Mouse (Mus musculus): ENCODE results near the gene Tlx2. TPM values are rescaled to one million over a fixed set of nuclear protein-coding genes. Genes with fewer than 3 reads are reported as not detected.

The Tlx2 gene
- polyA plus RNA-seq, 1 experiment from 2014 or later, result 0.37 TPM

- peaks cover 31% of the 10 kb centered on the region for H3K4me1 ChIP-seq (replicated peaks)
- peak within 1 kb of the TSS; percentile 84 for H3K9ac ChIP-seq
- H3K27ac ChIP-seq, result peak within 1 kb of the TSS; percentile 86
- H3K36me3 ChIP-seq, result peaks cover 14% of the 10 kb centered on the region; the same call in 1 of the 2 replicates
- under 1% methylated on average over 76 of the region's 76 CpGs for WGBS
- no peaks in the 10 kb centered on the region for H3K9me3 ChIP-seq (replicated peaks)
- H3K4me2 ChIP-seq, result peak within 1 kb of the TSS; percentile 84
- H3K27me3 ChIP-seq, result no peaks in the 10 kb centered on the region
- ATAC-seq (replicated peaks; ENCODE audit: insufficient number of reproducible peaks, insufficient read depth, low FRiP score, low read depth), result peak; percentile 73; the same call in 1 of the 2 replicates
- H3K4me3 ChIP-seq, result peak within 1 kb of the TSS; percentile 83
Observed at GRCm38 (mm10) chr6:83108762-83109668, 38.9 kb upstream of the Tlx2 start, which contains the start of gene Mrpl53. TSS of gene Mrpl53 (plus strand) at chr6:83109040.

DNA sequence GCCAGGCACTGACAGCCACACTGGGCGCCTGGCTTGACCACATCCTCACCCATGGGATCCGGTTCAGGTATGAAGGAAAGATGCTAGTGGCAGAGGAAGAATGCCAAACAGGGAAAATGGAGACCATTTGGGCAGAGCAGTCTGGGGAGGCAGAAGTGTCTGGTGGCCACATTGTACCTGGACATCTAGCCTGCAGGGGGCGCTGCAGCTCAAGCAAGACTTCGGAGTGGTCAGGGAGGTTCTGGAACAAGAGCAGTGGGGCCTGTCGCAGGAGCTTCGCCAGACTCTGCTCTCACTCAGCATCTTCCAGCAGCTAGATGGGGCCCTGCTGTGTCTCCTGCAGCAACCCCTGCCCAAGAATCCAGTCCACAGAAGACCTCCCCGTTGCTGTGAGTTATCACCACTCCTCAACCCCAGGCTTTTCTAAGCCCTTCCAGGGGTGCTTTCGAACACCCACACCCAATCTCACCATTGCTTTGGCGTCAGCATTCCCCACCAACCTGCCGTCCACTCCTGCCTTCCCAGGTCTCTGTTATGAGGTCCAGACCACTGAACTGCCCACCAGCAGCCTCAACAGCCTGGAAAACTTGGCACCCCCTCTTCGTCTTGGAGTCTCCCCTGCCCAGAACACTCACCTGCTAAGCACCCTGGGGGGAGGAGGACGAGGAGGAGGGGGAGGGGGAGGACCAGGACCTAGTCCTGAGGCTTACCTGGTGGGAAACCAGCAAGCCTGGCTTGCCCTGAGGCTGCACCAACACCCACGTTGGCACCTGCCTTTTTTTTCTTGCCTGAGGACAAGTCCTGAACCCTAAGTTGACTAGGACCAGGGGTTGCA lies 37.7 kb upstream of the Tlx2 start:
- Histone ChIP-seq H3K27me3 (no peaks in the 10 kb centered on the region), H3K4me3 (peak overlapping the region; percentile 83), H3K9ac (peak overlapping the region; percentile 84), H3K36me3 (peaks cover 14% of the 10 kb centered on the region; the same call in 1 of the 2 replicates), H3K4me1 (replicated peaks) (peaks cover 39% of the 10 kb centered on the region), H3K9me3 (replicated peaks) (no peaks in the 10 kb centered on the region), H3K27ac (no peak overlapping the region), H3K4me2 (peak overlapping the region; percentile 84)
- ATAC-seq (replicated peaks; ENCODE audit: insufficient number of reproducible peaks, insufficient read depth, low FRiP score, low read depth), result peak; percentile 51; the same call in 1 of the 2 replicates
- WGBS, result 38% methylated on average over 13 of the region's 13 CpGs

- H3K36me3 ChIP-seq, result peaks cover 11% of the 10 kb centered on the region; the same call in 1 of the 2 replicates
Observed at GRCm38 (mm10) chr6:83104158-83104557, 34.1 kb upstream of the Tlx2 start.

GRCm38 (mm10) chr6:83103130-83103650 lies 33.1 kb upstream of the Tlx2 start:
- Histone ChIP-seq H3K9me3 (replicated peaks) (no peaks in the 10 kb centered on the region), H3K27ac (no peak overlapping the region), H3K4me2 (peak overlapping the region; percentile 96; the same call in 1 of the 2 replicates), H3K4me3 (peak overlapping the region; percentile 84; the same call in 1 of the 2 replicates), H3K27me3 (peaks cover 11% of the 10 kb centered on the region; the same call in 1 of the 2 replicates), H3K36me3 (peaks cover 11% of the 10 kb centered on the region; the same call in 1 of the 2 replicates), H3K4me1 (replicated peaks) (peaks cover 22% of the 10 kb centered on the region), H3K9ac (no peak overlapping the region; the same call in 1 of the 2 replicates)
- no peak for ATAC-seq (replicated peaks; ENCODE audit: insufficient number of reproducible peaks, insufficient read depth, low FRiP score, low read depth)
- WGBS, result 54% methylated on average over 11 of the region's 11 CpGs

More at GRCm38 (mm10) chr6:83104158-83104557, 34.1 kb upstream of the Tlx2 start:
- ATAC-seq (replicated peaks; ENCODE audit: insufficient number of reproducible peaks, insufficient read depth, low FRiP score, low read depth), result no peak
- Histone ChIP-seq H3K9me3 (replicated peaks) (no peaks in the 10 kb centered on the region), H3K4me2 (no peak overlapping the region), H3K27me3 (peaks cover 7% of the 10 kb centered on the region; the same call in 1 of the 2 replicates), H3K4me3 (no peak overlapping the region), H3K4me1 (replicated peaks) (peaks cover 27% of the 10 kb centered on the region), H3K27ac (no peak overlapping the region), H3K9ac (no peak overlapping the region)
- WGBS, result 81% methylated on average over 4 of the region's 4 CpGs

- Histone ChIP-seq H3K9me3 (replicated peaks) (no peaks in the 10 kb centered on the region), H3K27ac (peak overlapping the region; percentile 84), H3K4me1 (replicated peaks) (peaks cover 16% of the 10 kb centered on the region), H3K36me3 (peaks cover 7% of the 10 kb centered on the region; the same call in 1 of the 2 replicates), H3K4me2 (peak overlapping the region; percentile 96), H3K27me3 (peaks cover 11% of the 10 kb centered on the region), H3K4me3 (peak overlapping the region; percentile 84), H3K9ac (peak overlapping the region; percentile 79)
- under 1% methylated on average over 74 of the region's 74 CpGs for WGBS
- peak; percentile 75 for ATAC-seq (replicated peaks; ENCODE audit: insufficient number of reproducible peaks, insufficient read depth, low FRiP score, low read depth)
Observed at GRCm38 (mm10) chr6:83101688-83102556, 31.8 kb upstream of the Tlx2 start.

- Histone ChIP-seq H3K9me3 (replicated peaks) (no peaks in the 10 kb centered on the region), H3K4me2 (peak within 1 kb of the TSS; percentile 96), H3K4me3 (peak within 1 kb of the TSS; percentile 84), H3K9ac (peak within 1 kb of the TSS; percentile 79), H3K27me3 (peaks cover 11% of the 10 kb centered on the region), H3K4me1 (replicated peaks) (peaks cover 16% of the 10 kb centered on the region), H3K27ac (peak within 1 kb of the TSS; percentile 84), H3K36me3 (peaks cover 3% of the 10 kb centered on the region; the same call in 1 of the 2 replicates)
- ATAC-seq (replicated peaks; ENCODE audit: insufficient number of reproducible peaks, insufficient read depth, low FRiP score, low read depth), result peak; percentile 86
- under 1% methylated on average over 25 of the region's 25 CpGs for WGBS
Observed at GRCm38 (mm10) chr6:83101316-83101687, 31.2 kb upstream of the Tlx2 start, which contains the start of the genes Ccdc142 and Gm42688. TSS of gene Ccdc142 (plus strand) at chr6:83101601. TSS of gene Gm42688 (plus strand) at chr6:83101617.

DNA sequence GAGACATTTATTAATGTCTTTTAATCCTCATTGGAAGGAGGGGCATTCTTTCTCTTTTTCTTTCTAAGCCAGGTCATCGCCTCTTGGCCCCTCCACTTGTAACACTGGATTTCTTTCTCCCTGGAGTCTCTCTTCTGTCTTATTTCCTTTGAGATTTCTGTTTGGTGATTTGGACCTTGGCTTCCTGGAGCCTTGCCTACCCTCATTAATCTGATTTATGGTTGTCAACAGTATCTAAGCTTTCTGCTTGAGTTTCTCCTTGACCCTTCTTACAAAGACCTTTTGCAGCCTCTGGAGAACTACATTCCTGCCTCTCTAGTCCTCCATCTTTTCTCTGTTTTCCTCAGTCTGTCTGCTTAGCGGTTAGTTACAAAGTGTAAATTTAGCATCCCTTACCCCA lies 28.3 kb upstream of the Tlx2 start:
- Histone ChIP-seq H3K4me1 (replicated peaks) (peaks cover 14% of the 10 kb centered on the region), H3K9me3 (replicated peaks) (no peaks in the 10 kb centered on the region), H3K9ac (no peak overlapping the region), H3K4me3 (no peak overlapping the region), H3K4me2 (no peak overlapping the region), H3K36me3 (no peaks in the 10 kb centered on the region), H3K27ac (no peak overlapping the region), H3K27me3 (peaks cover 11% of the 10 kb centered on the region)
- WGBS, result 52% methylated on average over 2 of the region's 2 CpGs
- no peak for ATAC-seq (replicated peaks; ENCODE audit: insufficient number of reproducible peaks, insufficient read depth, low FRiP score, low read depth)

DNA sequence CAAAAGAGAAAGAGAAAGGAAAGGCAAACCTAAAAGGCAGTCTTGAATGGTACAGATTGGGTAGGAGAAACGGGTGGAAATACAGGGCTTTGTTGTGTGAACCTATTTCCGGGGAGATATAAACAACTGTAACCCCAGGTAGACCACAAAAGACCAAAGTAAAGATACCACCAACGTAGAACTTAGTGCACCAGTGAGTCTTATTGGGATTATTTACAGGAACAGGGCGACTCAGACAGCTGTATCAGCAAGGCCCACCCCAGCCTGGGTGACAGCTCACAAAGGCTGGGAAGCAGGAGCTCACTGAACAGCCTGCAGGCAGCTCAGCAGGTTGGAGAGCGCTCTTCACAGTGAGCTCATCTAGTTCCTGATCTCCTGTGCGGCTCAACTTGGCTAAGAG lies 25.9 kb upstream of the Tlx2 start:
- no peak overlapping the region for H3K9ac ChIP-seq
- 37% methylated on average over 6 of the region's 6 CpGs for WGBS
- H3K9me3 ChIP-seq (replicated peaks), result no peaks in the 10 kb centered on the region
- no peak overlapping the region for H3K4me2 ChIP-seq
- H3K4me3 ChIP-seq, result no peak overlapping the region
- H3K27ac ChIP-seq, result no peak overlapping the region
- ATAC-seq (replicated peaks; ENCODE audit: insufficient number of reproducible peaks, insufficient read depth, low FRiP score, low read depth), result no peak
- H3K27me3 ChIP-seq, result peaks cover 18% of the 10 kb centered on the region
- no peaks in the 10 kb centered on the region for H3K4me1 ChIP-seq (replicated peaks)
- H3K36me3 ChIP-seq, result no peaks in the 10 kb centered on the region

- Histone ChIP-seq H3K27me3 (peaks cover 36% of the 10 kb centered on the region), H3K4me1 (replicated peaks) (peaks cover 5% of the 10 kb centered on the region), H3K4me3 (no peak overlapping the region), H3K27ac (peak overlapping the region; percentile 40; the same call in 1 of the 2 replicates), H3K9ac (no peak overlapping the region), H3K4me2 (no peak overlapping the region), H3K9me3 (replicated peaks) (no peaks in the 10 kb centered on the region), H3K36me3 (no peaks in the 10 kb centered on the region)
- peak; percentile 43; the same call in 1 of the 2 replicates for ATAC-seq (replicated peaks; ENCODE audit: insufficient number of reproducible peaks, insufficient read depth, low FRiP score, low read depth)
- WGBS, result 29% methylated on average over 6 of the region's 6 CpGs
Observed at GRCm38 (mm10) chr6:83092416-83093127, 22.5 kb upstream of the Tlx2 start.
